Mouse (Mus musculus) neural tube, embryonic 11.5 days (tissue): ENCODE data around the gene Hoxc6. TPM values are rescaled to one million over a fixed set of nuclear protein-coding genes. Genes with fewer than 3 reads are reported as not detected.

Experiments used
- ATAC-seq: fragments of 200-750 bp; cut with Nextera tagmentation; 2 replicates; pipeline ENCODE4 v1.8.0; 2017; ENCODE audit warnings: moderate number of reproducible peaks, mild to moderate bottlenecking, moderate TSS enrichment, moderate library complexity; ENCODE audit not compliant: insufficient read depth, low FRiP score, low TSS enrichment
- DNase-seq: peaks from one replicate; pipeline ENCODE4 v3.0.0-alpha.2; 2015; ENCODE audit warnings: low spot score
- H3K27ac ChIP-seq: fragments of 300-500 bp; sonication (generic); 2 replicates; pipeline ENCODE4 v1.5.1; 2014; ENCODE audit warnings: low read depth, mild to moderate bottlenecking, low read length
- H3K27me3 ChIP-seq: fragments of 300-500 bp; sonication (generic); 2 replicates; pipeline ENCODE4 v1.6.1; 2014; ENCODE audit warnings: mild to moderate bottlenecking, low read length, mixed read lengths; ENCODE audit not compliant: control insufficient read depth, insufficient read depth
- H3K36me3 ChIP-seq: fragments of 300-500 bp; sonication (generic); 2 replicates; pipeline ENCODE4 v1.6.1; 2014; ENCODE audit warnings: mild to moderate bottlenecking, low read length, moderate library complexity, mixed read lengths; ENCODE audit not compliant: control insufficient read depth, insufficient read depth
- H3K4me1 ChIP-seq: fragments of 300-500 bp; sonication (generic); 2 replicates; pipeline ENCODE4 v1.6.1; 2014; ENCODE audit warnings: low read length, mixed read lengths; ENCODE audit not compliant: control insufficient read depth, insufficient read depth
- H3K4me2 ChIP-seq: fragments of 300-500 bp; sonication (generic); 2 replicates; pipeline ENCODE4 v1.6.1; 2014; ENCODE audit warnings: low read depth, mild to moderate bottlenecking, moderate library complexity
- H3K4me3 ChIP-seq: fragments of 300-500 bp; sonication (generic); 2 replicates; pipeline ENCODE4 v1.5.1; 2014; ENCODE audit warnings: low read depth, low read length
- H3K9ac ChIP-seq: fragments of 300-500 bp; sonication (generic); 2 replicates; pipeline ENCODE4 v1.6.1; 2014; ENCODE audit warnings: mild to moderate bottlenecking, low read length
- H3K9me3 ChIP-seq: fragments of 300-500 bp; sonication (generic); 2 replicates; pipeline ENCODE4 v1.6.1; 2016; ENCODE audit warnings: low read length; ENCODE audit not compliant: control insufficient read depth
- WGBS: fragments of 180-500 bp; shearing (Covaris S2); extraction: QIAGEN DNeasy Blood & Tissue Kit; methylation state at CpG from one replicate; pipeline ENCODE4 v1.1.7; 2014; 5-methylcytosine and 5-hydroxymethylcytosine counted together
- polyA plus RNA-seq: library from polyadenylated mRNA; unstranded; fragments of >200 nt; fragmentation: Nextera tagmentation; extraction: Ambion mirVana; gene quantifications from 2 replicates; pipeline ENCODE4 v1.2.1, GENCODE M21; 2014

Gene Hoxc6
- polyA plus RNA-seq, 1 experiment from 2014 or later, result 95.9 TPM

- H3K4me2 ChIP-seq, result peak overlapping the region; percentile 90
- no peak for DNase-seq
- 0% methylated on average over 14 of the region's 14 CpGs for WGBS
- peaks cover 10% of the 10 kb centered on the region for H3K4me1 ChIP-seq
- H3K9ac ChIP-seq, result peak overlapping the region; percentile 100
- H3K27ac ChIP-seq, result peak overlapping the region; percentile 98
- H3K27me3 ChIP-seq, result peaks cover 47% of the 10 kb centered on the region
- peak overlapping the region; percentile 95 for H3K4me3 ChIP-seq
- 0 out of 2 replicates have a peak, but pooled peaks have one; percentile 8 for ATAC-seq
- no peaks in the 10 kb centered on the region for H3K9me3 ChIP-seq
- peaks cover 2% of the 10 kb centered on the region; the same call in 1 of the 2 replicates for H3K36me3 ChIP-seq
Measured at GRCm38 (mm10) chr15:102980912-102981311, 17.1 kb upstream of the Hoxc6 start.

- H3K4me3 ChIP-seq, result peak overlapping the region; percentile 95
- ATAC-seq (peak; percentile 7; the same call in 1 of the 2 replicates), DNase-seq (peak; percentile 60)
- H3K4me2 ChIP-seq, result peak overlapping the region; percentile 90
- H3K4me1 ChIP-seq, result peaks cover 12% of the 10 kb centered on the region
- peak overlapping the region; percentile 98 for H3K27ac ChIP-seq
- peaks cover 43% of the 10 kb centered on the region for H3K27me3 ChIP-seq
- H3K36me3 ChIP-seq, result peaks cover 2% of the 10 kb centered on the region; the same call in 1 of the 2 replicates
- under 1% methylated on average over 86 of the region's 88 CpGs for WGBS
- H3K9me3 ChIP-seq, result no peaks in the 10 kb centered on the region
- H3K9ac ChIP-seq, result peak overlapping the region; percentile 100
Measured at GRCm38 (mm10) chr15:102981379-102982288, 16.4 kb upstream of the Hoxc6 start.

- H3K36me3 ChIP-seq, result peaks cover 2% of the 10 kb centered on the region; the same call in 1 of the 2 replicates
- no peak for ATAC-seq
- peak overlapping the region; percentile 100 for H3K9ac ChIP-seq
- WGBS, result under 1% methylated on average over 12 of the region's 12 CpGs
- H3K4me3 ChIP-seq, result peak overlapping the region; percentile 95
- H3K9me3 ChIP-seq, result no peaks in the 10 kb centered on the region
- H3K27ac ChIP-seq, result peak overlapping the region; percentile 98
- no peak for DNase-seq
- peak overlapping the region; percentile 90 for H3K4me2 ChIP-seq
- H3K27me3 ChIP-seq, result peaks cover 33% of the 10 kb centered on the region
- peaks cover 17% of the 10 kb centered on the region for H3K4me1 ChIP-seq
Measured at GRCm38 (mm10) chr15:102983716-102984115, 14.3 kb upstream of the Hoxc6 start.

- no peak for DNase-seq
- peak overlapping the region; percentile 90 for H3K4me2 ChIP-seq
- H3K4me3 ChIP-seq, result peak overlapping the region; percentile 95
- peaks cover 31% of the 10 kb centered on the region for H3K27me3 ChIP-seq
- H3K9me3 ChIP-seq, result no peaks in the 10 kb centered on the region
- H3K9ac ChIP-seq, result peak overlapping the region; percentile 100
- peaks cover 2% of the 10 kb centered on the region; the same call in 1 of the 2 replicates for H3K36me3 ChIP-seq
- no peak for ATAC-seq
- peaks cover 22% of the 10 kb centered on the region for H3K4me1 ChIP-seq
- peak overlapping the region; percentile 98 for H3K27ac ChIP-seq
- WGBS, result 2% methylated on average over 10 of the region's 10 CpGs
Measured at GRCm38 (mm10) chr15:102984521-102984920, 13.5 kb upstream of the Hoxc6 start.

- H3K4me3 ChIP-seq, result peak overlapping the region; percentile 95
- H3K4me2 ChIP-seq, result peak overlapping the region; percentile 90
- 0% methylated on average over 3 of the region's 3 CpGs for whole genome bisulfite sequencing
- ATAC-seq (no peak), DNase-seq (no peak)
- peak overlapping the region; percentile 98 for H3K27ac ChIP-seq
- H3K36me3 ChIP-seq, result peaks cover 2% of the 10 kb centered on the region; the same call in 1 of the 2 replicates
- peak overlapping the region; percentile 100 for H3K9ac ChIP-seq
- H3K9me3 ChIP-seq, result no peaks in the 10 kb centered on the region
- peaks cover 26% of the 10 kb centered on the region for H3K4me1 ChIP-seq
- H3K27me3 ChIP-seq, result peaks cover 34% of the 10 kb centered on the region
Measured at GRCm38 (mm10) chr15:102984925-102985324, 13.1 kb upstream of the Hoxc6 start.

GRCm38 (mm10) chr15:102987124-102987833 is 10.8 kb upstream of the Hoxc6 start:
- H3K4me2 ChIP-seq, result peak overlapping the region; percentile 90

GRCm38 (mm10) chr15:102988078-102988477 is 10.0 kb upstream of the Hoxc6 start:
- Histone ChIP-seq H3K4me3 (peak overlapping the region; percentile 95; the same call in 1 of the 2 replicates), H3K27ac (peak overlapping the region; percentile 98), H3K27me3 (peaks cover 39% of the 10 kb centered on the region), H3K36me3 (peaks cover 2% of the 10 kb centered on the region; the same call in 1 of the 2 replicates), H3K9me3 (no peaks in the 10 kb centered on the region), H3K4me2 (peak overlapping the region; percentile 90), H3K9ac (peak overlapping the region; percentile 58), H3K4me1 (peaks cover 30% of the 10 kb centered on the region)
- WGBS, result 13% methylated on average over 5 of the region's 5 CpGs
- DNase-seq (no peak), ATAC-seq (no peak)

More at GRCm38 (mm10) chr15:102987124-102987833, 10.8 kb upstream of the Hoxc6 start:
- 2% methylated on average over 21 of the region's 21 CpGs for WGBS
- H3K27me3 ChIP-seq, result peaks cover 39% of the 10 kb centered on the region
- H3K4me1 ChIP-seq, result peaks cover 30% of the 10 kb centered on the region
- peak overlapping the region; percentile 95 for H3K4me3 ChIP-seq
- ATAC-seq (peak; percentile 24; the same call in 1 of the 2 replicates), DNase-seq (peak; percentile 94)
- H3K36me3 ChIP-seq, result peaks cover 2% of the 10 kb centered on the region; the same call in 1 of the 2 replicates
- peak overlapping the region; percentile 58 for H3K9ac ChIP-seq
- H3K9me3 ChIP-seq, result no peaks in the 10 kb centered on the region
- peak overlapping the region; percentile 98 for H3K27ac ChIP-seq
